Mouse (Mus musculus) midbrain, embryonic 11.5 days (tissue): ENCODE results near the gene Tmigd3. TPM values are rescaled to one million over a fixed set of nuclear protein-coding genes. Genes with fewer than 3 reads are reported as not detected.

Source experiments
- ATAC-seq: fragments of 200-750 bp; cut with Nextera tagmentation; 2 replicates; pipeline ENCODE4 v1.8.0; 2017; ENCODE audit warnings: moderate TSS enrichment, moderate library complexity; ENCODE audit not compliant: low FRiP score
- DNase-seq: peaks from one replicate; pipeline ENCODE4 v3.0.0; 2015; ENCODE audit warnings: low spot score; ENCODE audit errors: missing footprints
- H3K27ac ChIP-seq: fragments of 300-500 bp; sonication (generic); 2 replicates; pipeline ENCODE4 v1.5.1; 2014; ENCODE audit warnings: low read depth, low read length
- H3K27me3 ChIP-seq: fragments of 300-500 bp; sonication (generic); 2 replicates; pipeline ENCODE4 v1.6.1; 2014; ENCODE audit warnings: mild to moderate bottlenecking, low read length, moderate library complexity, mixed read lengths; ENCODE audit not compliant: control insufficient read depth, insufficient read depth
- H3K36me3 ChIP-seq: fragments of 300-500 bp; sonication (generic); 2 replicates; pipeline ENCODE4 v1.6.1; 2014; ENCODE audit warnings: mild to moderate bottlenecking, low read length, moderate library complexity, mixed read lengths; ENCODE audit not compliant: control insufficient read depth, insufficient read depth
- H3K4me1 ChIP-seq: fragments of 300-500 bp; sonication (generic); 2 replicates; pipeline ENCODE4 v1.6.1; 2014; ENCODE audit warnings: low read length; ENCODE audit not compliant: control insufficient read depth, insufficient read depth
- H3K4me2 ChIP-seq: fragments of 300-500 bp; sonication (generic); 2 replicates; pipeline ENCODE4 v1.6.1; 2014; ENCODE audit warnings: mild to moderate bottlenecking, moderate library complexity
- H3K4me3 ChIP-seq: fragments of 300-500 bp; sonication (generic); 2 replicates; pipeline ENCODE4 v1.5.1; 2014; ENCODE audit warnings: low read depth, low read length
- H3K9ac ChIP-seq: fragments of 300-500 bp; sonication (generic); 2 replicates; pipeline ENCODE4 v1.6.1; 2014; ENCODE audit warnings: low read length
- H3K9me3 ChIP-seq: fragments of 300-500 bp; sonication (generic); 2 replicates; pipeline ENCODE4 v1.6.1; 2016; ENCODE audit warnings: low read length; ENCODE audit not compliant: control insufficient read depth
- WGBS: fragments of 180-500 bp; shearing (Covaris S2); extraction: QIAGEN DNeasy Blood & Tissue Kit; methylation state at CpG from one replicate; pipeline ENCODE4 v1.1.7; 2014; 5-methylcytosine and 5-hydroxymethylcytosine counted together
- polyA plus RNA-seq: library from polyadenylated mRNA; unstranded; fragments of >200 nt; fragmentation: Nextera tagmentation; extraction: Ambion mirVana; gene quantifications from 2 replicates; pipeline ENCODE4 v1.2.1, GENCODE M21; 2014

Tmigd3 gene
- polyA plus RNA-seq, 1 experiment from 2014 or later: not detected

GRCm38 (mm10) chr3:105882105-105882504 lies 11.4 kb downstream of the Tmigd3 start:
- Histone ChIP-seq H3K27me3 (no peaks in the 10 kb centered on the region), H3K27ac (no peak overlapping the region), H3K4me1 (no peaks in the 10 kb centered on the region), H3K9ac (no peak overlapping the region), H3K4me3 (no peak overlapping the region), H3K36me3 (no peaks in the 10 kb centered on the region), H3K4me2 (no peak overlapping the region), H3K9me3 (no peaks in the 10 kb centered on the region)
- no peak for ATAC-seq
- no peak for DNase-seq
- WGBS: 91% methylated on average over 7 of the region's 7 CpGs

GRCm38 (mm10) chr3:105883111-105883510 lies 12.4 kb downstream of the Tmigd3 start:
- ATAC-seq: no peak
- 90% methylated on average over 2 of the region's 2 CpGs for WGBS
- H3K36me3 ChIP-seq: no peaks in the 10 kb centered on the region

GRCm38 (mm10) chr3:105888961-105889360 lies 18.3 kb downstream of the Tmigd3 start:
- Histone ChIP-seq H3K4me2 (no peak overlapping the region), H3K27me3 (no peaks in the 10 kb centered on the region), H3K4me3 (no peak overlapping the region), H3K4me1 (no peaks in the 10 kb centered on the region), H3K9me3 (no peaks in the 10 kb centered on the region), H3K9ac (no peak overlapping the region), H3K27ac (no peak overlapping the region), H3K36me3 (no peaks in the 10 kb centered on the region)
- DNase-seq (no peak), ATAC-seq (no peak)
- 81% methylated on average over 3 of the region's 3 CpGs for WGBS

More at GRCm38 (mm10) chr3:105883111-105883510, 12.4 kb downstream of the Tmigd3 start:
- H3K27me3 ChIP-seq: no peaks in the 10 kb centered on the region
- H3K9me3 ChIP-seq: no peaks in the 10 kb centered on the region
- H3K4me1 ChIP-seq: no peaks in the 10 kb centered on the region
- no peak overlapping the region for H3K4me3 ChIP-seq
- H3K9ac ChIP-seq: no peak overlapping the region
- no peak overlapping the region for H3K4me2 ChIP-seq
- no peak for DNase-seq
- H3K27ac ChIP-seq: no peak overlapping the region

GRCm38 (mm10) chr3:105890220-105890619 lies 19.5 kb downstream of the Tmigd3 start:
- ATAC-seq (no peak), DNase-seq (no peak)
- Histone ChIP-seq H3K9ac (no peak overlapping the region), H3K4me1 (no peaks in the 10 kb centered on the region), H3K36me3 (no peaks in the 10 kb centered on the region), H3K27ac (no peak overlapping the region), H3K4me2 (no peak overlapping the region), H3K27me3 (no peaks in the 10 kb centered on the region), H3K4me3 (no peak overlapping the region), H3K9me3 (no peaks in the 10 kb centered on the region)
- 80% methylated on average over 4 of the region's 4 CpGs for WGBS

GRCm38 (mm10) chr3:105891141-105891540 lies 20.4 kb downstream of the Tmigd3 start:
- no peak for ATAC-seq
- H3K9me3 ChIP-seq: no peaks in the 10 kb centered on the region
- H3K9ac ChIP-seq: no peak overlapping the region
- H3K4me1 ChIP-seq: no peaks in the 10 kb centered on the region
- H3K27me3 ChIP-seq: no peaks in the 10 kb centered on the region
- no peak overlapping the region for H3K27ac ChIP-seq
- H3K4me2 ChIP-seq: no peak overlapping the region
- no peak overlapping the region for H3K4me3 ChIP-seq
- DNase-seq: no peak
- 87% methylated on average over 3 of the region's 3 CpGs for WGBS
- no peaks in the 10 kb centered on the region for H3K36me3 ChIP-seq

GRCm38 (mm10) chr3:105891760-105892571 lies 21.3 kb downstream of the Tmigd3 start:
- ATAC-seq (no peak), DNase-seq (no peak)
- no peaks in the 10 kb centered on the region for H3K4me1 ChIP-seq
- H3K36me3 ChIP-seq: no peaks in the 10 kb centered on the region
- no peak overlapping the region for H3K4me3 ChIP-seq
- H3K4me2 ChIP-seq: no peak overlapping the region
- no peaks in the 10 kb centered on the region for H3K27me3 ChIP-seq
- no peak overlapping the region for H3K27ac ChIP-seq
- H3K9ac ChIP-seq: no peak overlapping the region
- 84% methylated on average over 10 of the region's 10 CpGs for WGBS
- no peaks in the 10 kb centered on the region for H3K9me3 ChIP-seq

GRCm38 (mm10) chr3:105892572-105893495 lies 22.1 kb downstream of the Tmigd3 start:
- no peak overlapping the region for H3K27ac ChIP-seq
- no peaks in the 10 kb centered on the region for H3K4me1 ChIP-seq
- no peak for DNase-seq
- no peak overlapping the region for H3K4me3 ChIP-seq
- H3K9ac ChIP-seq: no peak overlapping the region
- no peaks in the 10 kb centered on the region for H3K9me3 ChIP-seq
- no peaks in the 10 kb centered on the region for H3K36me3 ChIP-seq
- ATAC-seq: no peak
- no peaks in the 10 kb centered on the region for H3K27me3 ChIP-seq
- 89% methylated on average over 19 of the region's 19 CpGs for WGBS
- H3K4me2 ChIP-seq: no peak overlapping the region

- no peak for ATAC-seq
- Histone ChIP-seq H3K4me1 (no peaks in the 10 kb centered on the region), H3K4me2 (no peak overlapping the region), H3K9me3 (no peaks in the 10 kb centered on the region), H3K4me3 (no peak overlapping the region), H3K9ac (no peak overlapping the region), H3K36me3 (no peaks in the 10 kb centered on the region), H3K27me3 (no peaks in the 10 kb centered on the region), H3K27ac (no peak overlapping the region)
- 70% methylated on average over 6 of the region's 6 CpGs for WGBS
- no peak for DNase-seq
Observed at GRCm38 (mm10) chr3:105893941-105894391, 23.3 kb downstream of the Tmigd3 start.
